Mouse (Mus musculus) forebrain, postnatal 0 days (tissue): ENCODE measurements at regions not wholly inside any gene's neighbourhood (a gene's known extent, or its start where the extent isn't known, plus 50 kb on each side); places are given as distances from the start of the nearest gene placed in this dataset.

ENCODE experiments used
- ATAC-seq: fragments of 200-750 bp; cut with Nextera tagmentation; 2 replicates; pipeline ENCODE4 v1.8.0; 2017; ENCODE audit warnings: mild to moderate bottlenecking, moderate library complexity
- DNase-seq: peaks from one replicate; pipeline ENCODE4 v3.0.0-alpha.2; 2015
- H3K27ac ChIP-seq: fragments of 300-500 bp; sonication (generic); 2 replicates; pipeline ENCODE4 v1.5.1; 2014; ENCODE audit warnings: low read depth, mild to moderate bottlenecking, antibody characterized with exemption, low read length, moderate library complexity, mixed read lengths
- H3K27me3 ChIP-seq: fragments of 300-500 bp; sonication (generic); 2 replicates; pipeline ENCODE4 v1.6.1; 2014; ENCODE audit warnings: mild to moderate bottlenecking, low read length, mixed read lengths; ENCODE audit not compliant: insufficient read depth
- H3K36me3 ChIP-seq: fragments of 300-500 bp; sonication (generic); 2 replicates; pipeline ENCODE4 v1.6.1; 2014; ENCODE audit warnings: mild to moderate bottlenecking, moderate library complexity; ENCODE audit not compliant: insufficient read depth
- H3K4me1 ChIP-seq: fragments of 300-500 bp; sonication (generic); 2 replicates; pipeline ENCODE4 v1.6.1; 2014; ENCODE audit warnings: antibody characterized with exemption; ENCODE audit not compliant: insufficient read depth
- H3K4me2 ChIP-seq: fragments of 300-500 bp; sonication (generic); 2 replicates; pipeline ENCODE4 v1.6.1; 2014; ENCODE audit warnings: low read depth, mild to moderate bottlenecking, moderate library complexity
- H3K4me3 ChIP-seq: fragments of 300-500 bp; sonication (generic); 2 replicates; pipeline ENCODE4 v1.5.1; 2014; ENCODE audit warnings: low read depth, low read length, mixed read lengths
- H3K9ac ChIP-seq: fragments of 300-500 bp; sonication (generic); 2 replicates; pipeline ENCODE4 v1.6.1; 2014; ENCODE audit warnings: mild to moderate bottlenecking
- H3K9me3 ChIP-seq: fragments of 300-500 bp; sonication (generic); 2 replicates; pipeline ENCODE4 v1.6.1; 2016; ENCODE audit warnings: low read length
- CTCF ChIP-seq: sonication (generic); IDR thresholded peaks from 2 replicates; pipeline ENCODE4 v1.5.1; 2016; ENCODE audit warnings: antibody characterized with exemption, control low read depth, low read depth
- WGBS: fragments of 180-500 bp; shearing (Covaris S2); extraction: QIAGEN DNeasy Blood & Tissue Kit; methylation state at CpG from one replicate; pipeline ENCODE4 v1.1.7; 2014; 5-methylcytosine and 5-hydroxymethylcytosine counted together

- no peaks in the 10 kb centered on the region for H3K36me3 ChIP-seq
- ATAC-seq = no peak
- no peak for DNase-seq
- peaks cover 11% of the 10 kb centered on the region for H3K27me3 ChIP-seq
- no peak overlapping the region for H3K4me3 ChIP-seq
- H3K27ac ChIP-seq = no peak overlapping the region
- no peaks in the 10 kb centered on the region for H3K9me3 ChIP-seq
- WGBS = 45% methylated on average over 4 of the region's 4 CpGs
- H3K9ac ChIP-seq = no peak overlapping the region
- TF ChIP-seq CTCF = no peak
- no peak overlapping the region for H3K4me2 ChIP-seq
- H3K4me1 ChIP-seq = peaks cover 3% of the 10 kb centered on the region; the same call in 1 of the 2 replicates
These were observed 167.9 kb upstream of the Ankrd55 start for GRCm38 (mm10) chr13:112120346-112120745.

- no peak for TF ChIP-seq CTCF
- 79% methylated on average over 9 of the region's 9 CpGs for WGBS
- ATAC-seq (no peak), DNase-seq (no peak)
- Histone ChIP-seq H3K27ac (no peak overlapping the region), H3K4me2 (no peak overlapping the region), H3K9me3 (no peaks in the 10 kb centered on the region), H3K4me1 (peaks cover 3% of the 10 kb centered on the region; the same call in 1 of the 2 replicates), H3K9ac (no peak overlapping the region), H3K27me3 (peaks cover 9% of the 10 kb centered on the region), H3K4me3 (no peak overlapping the region), H3K36me3 (no peaks in the 10 kb centered on the region)
These were observed 167.1 kb upstream of the Ankrd55 start for GRCm38 (mm10) chr13:112121110-112121509.

DNA sequence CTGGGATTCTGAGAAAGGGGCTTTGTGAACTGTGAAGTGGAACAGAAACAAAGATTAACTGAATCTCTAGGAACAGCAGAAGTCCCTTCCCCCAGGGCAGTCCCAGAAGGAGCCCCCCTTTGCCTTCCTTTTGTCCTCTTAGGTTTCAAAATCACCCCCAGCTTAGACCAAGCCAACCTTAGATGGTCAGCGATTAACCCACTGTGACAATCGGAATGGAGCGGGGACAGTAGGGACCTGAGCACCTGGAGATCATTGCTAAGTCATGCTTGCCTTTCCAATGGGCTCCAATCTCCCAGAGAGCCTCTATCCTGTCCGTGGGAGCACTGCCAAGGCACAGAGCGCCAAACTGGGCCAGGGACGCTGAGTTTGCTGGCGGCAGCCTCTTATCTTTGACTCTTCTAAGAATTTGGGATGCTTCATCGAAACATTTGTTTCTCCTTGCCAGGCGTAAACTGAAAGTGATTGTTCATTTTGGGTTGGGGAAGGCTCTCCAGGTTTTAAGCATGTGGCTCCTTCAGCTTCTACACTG is 165.3 kb upstream of the Ankrd55 start:
- 65% methylated on average over 9 of the region's 9 CpGs for WGBS
- no peak for DNase-seq
- no peak overlapping the region for H3K9ac ChIP-seq
- H3K4me3 ChIP-seq = no peak overlapping the region
- H3K27me3 ChIP-seq = peaks cover 9% of the 10 kb centered on the region
- no peak for ATAC-seq
- H3K27ac ChIP-seq = no peak overlapping the region
- no peaks in the 10 kb centered on the region for H3K9me3 ChIP-seq
- H3K4me1 ChIP-seq = peaks cover 3% of the 10 kb centered on the region; the same call in 1 of the 2 replicates
- TF ChIP-seq CTCF = no peak
- H3K36me3 ChIP-seq = no peaks in the 10 kb centered on the region
- no peak overlapping the region for H3K4me2 ChIP-seq

GRCm38 (mm10) chr13:112125769-112126469 is 162.3 kb upstream of the Ankrd55 start:
- 72% methylated on average over 14 of the region's 14 CpGs for WGBS
- Histone ChIP-seq H3K27me3 (peaks cover 8% of the 10 kb centered on the region), H3K4me3 (no peak overlapping the region), H3K36me3 (no peaks in the 10 kb centered on the region), H3K9me3 (no peaks in the 10 kb centered on the region), H3K4me1 (no peaks in the 10 kb centered on the region), H3K9ac (no peak overlapping the region), H3K27ac (no peak overlapping the region), H3K4me2 (no peak overlapping the region)
- TF ChIP-seq CTCF = no peak
- no peak for DNase-seq
- no peak for ATAC-seq

- H3K27ac ChIP-seq = no peak overlapping the region
- no peak for TF ChIP-seq CTCF
These were observed 158.0 kb upstream of the Ankrd55 start for GRCm38 (mm10) chr13:112130220-112130619.

GRCm38 (mm10) chr13:112130774-112131173 is 157.5 kb upstream of the Ankrd55 start:
- no peak overlapping the region for H3K9ac ChIP-seq
- no peak for TF ChIP-seq CTCF
- WGBS = 55% methylated on average over 2 of the region's 2 CpGs

More at GRCm38 (mm10) chr13:112130220-112130619, 158.0 kb upstream of the Ankrd55 start:
- H3K9ac ChIP-seq = no peak overlapping the region
- H3K27me3 ChIP-seq = peaks cover 10% of the 10 kb centered on the region; the same call in 1 of the 2 replicates
- no peak overlapping the region for H3K4me3 ChIP-seq
- 79% methylated on average over 4 of the region's 4 CpGs for WGBS
- no peaks in the 10 kb centered on the region for H3K4me1 ChIP-seq
- no peak overlapping the region for H3K4me2 ChIP-seq
- H3K36me3 ChIP-seq = no peaks in the 10 kb centered on the region
- no peak for ATAC-seq
- H3K9me3 ChIP-seq = no peaks in the 10 kb centered on the region
- DNase-seq = no peak

DNA sequence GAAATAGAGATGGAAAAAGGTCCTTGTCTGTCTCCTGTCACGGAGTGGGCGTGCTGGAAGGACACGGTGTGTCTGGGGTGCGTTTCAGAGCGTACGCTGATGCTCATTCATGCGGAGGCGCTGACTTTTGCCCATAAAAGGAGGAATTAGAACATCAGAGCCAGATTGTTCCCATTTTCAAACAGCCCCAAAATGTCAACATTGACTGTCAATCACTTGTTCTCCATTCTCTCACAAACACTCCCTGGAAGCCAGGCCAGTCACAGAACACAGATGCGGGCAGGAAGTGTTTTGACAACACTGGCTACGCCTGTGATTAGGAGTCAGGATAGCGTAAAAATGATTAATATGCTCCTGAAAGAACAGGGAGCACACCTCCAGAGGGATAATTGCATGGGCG is 157.1 kb upstream of the Ankrd55 start:
- H3K4me3 ChIP-seq = no peak overlapping the region
- WGBS = 14% methylated on average over 12 of the region's 12 CpGs
- no peak overlapping the region for H3K4me2 ChIP-seq
- H3K27ac ChIP-seq = no peak overlapping the region
- no peaks in the 10 kb centered on the region for H3K36me3 ChIP-seq
- no peaks in the 10 kb centered on the region for H3K9me3 ChIP-seq
- DNase-seq (no peak), ATAC-seq (peak; percentile 40; the same call in 1 of the 2 replicates)
- H3K27me3 ChIP-seq = peaks cover 10% of the 10 kb centered on the region; the same call in 1 of the 2 replicates
- H3K4me1 ChIP-seq = no peaks in the 10 kb centered on the region
- no peak for TF ChIP-seq CTCF
- H3K9ac ChIP-seq = no peak overlapping the region

More at GRCm38 (mm10) chr13:112130774-112131173, 157.5 kb upstream of the Ankrd55 start:
- no peak overlapping the region for H3K27ac ChIP-seq
- no peaks in the 10 kb centered on the region for H3K36me3 ChIP-seq
- no peak for DNase-seq
- H3K4me1 ChIP-seq = no peaks in the 10 kb centered on the region
- no peaks in the 10 kb centered on the region for H3K9me3 ChIP-seq
- no peak overlapping the region for H3K4me2 ChIP-seq
- H3K4me3 ChIP-seq = no peak overlapping the region
- no peak for ATAC-seq
- H3K27me3 ChIP-seq = peaks cover 10% of the 10 kb centered on the region; the same call in 1 of the 2 replicates
